Mouse (Mus musculus) liver, adult 2 months (tissue): ENCODE results near the gene Ssbp2. TPM values are rescaled to one million over a fixed set of nuclear protein-coding genes. Genes with fewer than 3 reads are reported as not detected.

Experiments
- DNase-seq: peaks from one replicate; pipeline ENCODE4 v3.0.0-alpha.2; 2011; ENCODE audit warnings: low read depth, low spot score; ENCODE audit errors: extremely low read depth
- H3K27ac ChIP-seq: fragments of 200-500 bp; replicated peaks from 2 replicates; pipeline ENCODE4 v1.5.1; 2012; ENCODE audit warnings: low read depth, mild to moderate bottlenecking, control low read depth, inconsistent platforms, low read length; ENCODE audit not compliant: insufficient read depth
- H3K27me3 ChIP-seq: fragments of 200-500 bp; 2 replicates; pipeline ENCODE4 v1.6.1; 2012; ENCODE audit warnings: mild to moderate bottlenecking, moderate library complexity, low read length, inconsistent platforms; ENCODE audit not compliant: control insufficient read depth, insufficient read depth
- H3K36me3 ChIP-seq: fragments of 200-500 bp; 2 replicates; pipeline ENCODE4 v1.6.1; 2012; ENCODE audit warnings: low read length, inconsistent platforms; ENCODE audit not compliant: control insufficient read depth, insufficient read depth
- H3K4me1 ChIP-seq: fragments of 200-500 bp; 2 replicates; pipeline ENCODE4 v1.6.1; 2011; ENCODE audit warnings: low read length; ENCODE audit not compliant: control insufficient read depth, insufficient read depth
- H3K4me3 ChIP-seq: fragments of 200-500 bp; 2 replicates; pipeline ENCODE4 v1.5.1; 2011; ENCODE audit warnings: low read depth, mild to moderate bottlenecking, control low read depth, low read length, moderate library complexity; ENCODE audit not compliant: insufficient read depth
- H3K79me2 ChIP-seq: fragments of 200-500 bp; 2 replicates; pipeline ENCODE4 v1.6.1; 2012; ENCODE audit warnings: inconsistent platforms, mild to moderate bottlenecking, low read length, moderate library complexity; ENCODE audit not compliant: control insufficient read depth, insufficient read depth
- H3K9ac ChIP-seq: fragments of 200-500 bp; 2 replicates; pipeline ENCODE4 v1.6.1; 2012; ENCODE audit warnings: low read depth, mild to moderate bottlenecking, control low read depth, inconsistent platforms, low read length
- CTCF ChIP-seq: fragments of 200-500 bp; IDR thresholded peaks from 2 replicates; pipeline ENCODE4 v1.5.1; 2011; ENCODE audit warnings: low read depth, low read length, control low read depth
- POLR2A ChIP-seq: fragments of 200-500 bp; IDR thresholded peaks from 2 replicates; pipeline ENCODE4 v1.6.1; 2011; ENCODE audit warnings: low read length, control low read depth; ENCODE audit not compliant: insufficient read depth; ENCODE audit errors: extremely low read depth
- WGBS: fragments of 180-500 bp; shearing (Covaris S2); methylation state at CpG from one replicate; pipeline ENCODE4 v1.1.7; 2018; 5-methylcytosine and 5-hydroxymethylcytosine counted together
- polyA plus RNA-seq: library from polyadenylated mRNA; depleted of rRNA; stranded (reverse); fragments of >200 nt; gene quantifications from 2 replicates; pipeline ENCODE4 v1.2.3, GENCODE M21; 2012
- total RNA-seq: library from RNA; depleted of rRNA; stranded (reverse); fragments of >200 nt; gene quantifications from 2 replicates; pipeline ENCODE4 v1.2.3, GENCODE M21; 2014

The Ssbp2 gene
- total and polyA plus RNA-seq, 2 experiments: 1.2 to 1.7 TPM

GRCm38 (mm10) chr13:91543555-91543954 is 83.5 kb downstream of the Ssbp2 start:
- TF ChIP-seq CTCF (no peak), POLR2A (no peak)
- 87% methylated on average over 5 of the region's 5 CpGs for WGBS
- no peaks in the 10 kb centered on the region for H3K36me3 ChIP-seq
- H3K9ac ChIP-seq: no peak overlapping the region
- no peak for DNase-seq
- no peaks in the 10 kb centered on the region for H3K4me1 ChIP-seq
- no peak overlapping the region for H3K27ac ChIP-seq
- H3K4me3 ChIP-seq: no peak overlapping the region
- H3K27me3 ChIP-seq: no peaks in the 10 kb centered on the region
- H3K79me2 ChIP-seq: no peaks in the 10 kb centered on the region

- Histone ChIP-seq H3K4me3 (no peak overlapping the region), H3K79me2 (no peaks in the 10 kb centered on the region), H3K27me3 (no peaks in the 10 kb centered on the region), H3K27ac (no peak overlapping the region), H3K36me3 (no peaks in the 10 kb centered on the region), H3K4me1 (no peaks in the 10 kb centered on the region), H3K9ac (no peak overlapping the region)
- no peak for TF ChIP-seq POLR2A
- no peak for TF ChIP-seq CTCF
- 78% methylated on average over 6 of the region's 6 CpGs for WGBS
- DNase-seq: no peak
Observed at GRCm38 (mm10) chr13:91564047-91564446, 104.0 kb downstream of the Ssbp2 start.

- 80% methylated on average over 6 of the region's 6 CpGs for WGBS
- H3K79me2 ChIP-seq: no peaks in the 10 kb centered on the region
- H3K4me3 ChIP-seq: no peak overlapping the region
- no peaks in the 10 kb centered on the region for H3K4me1 ChIP-seq
- DNase-seq: no peak
- no peak overlapping the region for H3K9ac ChIP-seq
- no peak overlapping the region for H3K27ac ChIP-seq
- H3K36me3 ChIP-seq: no peaks in the 10 kb centered on the region
- no peak for TF ChIP-seq CTCF
- TF ChIP-seq POLR2A: no peak
- no peaks in the 10 kb centered on the region for H3K27me3 ChIP-seq
Observed at GRCm38 (mm10) chr13:91564755-91565154, 104.7 kb downstream of the Ssbp2 start.

GRCm38 (mm10) chr13:91581504-91581903 is 121.4 kb downstream of the Ssbp2 start:
- Histone ChIP-seq H3K27me3 (no peaks in the 10 kb centered on the region), H3K79me2 (no peaks in the 10 kb centered on the region), H3K4me1 (no peaks in the 10 kb centered on the region), H3K9ac (no peak overlapping the region), H3K36me3 (no peaks in the 10 kb centered on the region), H3K27ac (no peak overlapping the region), H3K4me3 (no peak overlapping the region)
- no peak for DNase-seq
- TF ChIP-seq POLR2A (no peak), CTCF (no peak)

- H3K4me3 ChIP-seq: no peak overlapping the region
- H3K79me2 ChIP-seq: no peaks in the 10 kb centered on the region
- no peaks in the 10 kb centered on the region for H3K4me1 ChIP-seq
- no peak overlapping the region for H3K9ac ChIP-seq
- no peaks in the 10 kb centered on the region for H3K36me3 ChIP-seq
- H3K27me3 ChIP-seq: no peaks in the 10 kb centered on the region
- no peak for TF ChIP-seq POLR2A
- TF ChIP-seq CTCF: no peak
- H3K27ac ChIP-seq: no peak overlapping the region
- DNase-seq: no peak
Observed at GRCm38 (mm10) chr13:91582212-91582611, 122.1 kb downstream of the Ssbp2 start.

GRCm38 (mm10) chr13:91586368-91586767 is 126.3 kb downstream of the Ssbp2 start:
- WGBS: 66% methylated on average over 5 of the region's 5 CpGs
- Histone ChIP-seq H3K4me3 (no peak overlapping the region), H3K36me3 (no peaks in the 10 kb centered on the region), H3K27ac (no peak overlapping the region), H3K27me3 (no peaks in the 10 kb centered on the region), H3K4me1 (no peaks in the 10 kb centered on the region), H3K79me2 (no peaks in the 10 kb centered on the region), H3K9ac (no peak overlapping the region)
- TF ChIP-seq CTCF (no peak), POLR2A (no peak)
- no peak for DNase-seq

GRCm38 (mm10) chr13:91588475-91588874 is 128.4 kb downstream of the Ssbp2 start:
- Histone ChIP-seq H3K36me3 (no peaks in the 10 kb centered on the region), H3K4me3 (no peak overlapping the region), H3K9ac (no peak overlapping the region), H3K27me3 (no peaks in the 10 kb centered on the region), H3K27ac (no peak overlapping the region), H3K4me1 (no peaks in the 10 kb centered on the region), H3K79me2 (no peaks in the 10 kb centered on the region)
- TF ChIP-seq CTCF: no peak
- 79% methylated on average over 2 of the region's 2 CpGs for WGBS
- no peak for DNase-seq
